8 mouse cellular contexts compared by ENCODE assay signal in genomic region chr4:136177612-136178474, GRCm38 (mm10). TPM values are rescaled to one million over a fixed set of nuclear protein-coding genes. Genes with fewer than 3 reads are reported as not detected.
DNase-seq lines count a peak whose midpoint lies in the region; ATAC-seq lines count a peak whose summit lies in the region.

No protein-coding gene starts in this region.

- H3K4me1 ChIP-seq in midbrain, embryonic 11.5 days (ENCODE audit: control insufficient read depth, insufficient read depth, low read length), result peaks cover 31% of the 10 kb centered on the region
- peaks cover 4% of the 10 kb centered on the region; the same call in 1 of the 2 replicates for H3K4me1 ChIP-seq in midbrain, embryonic 16.5 days (ENCODE audit: control insufficient read depth, insufficient read depth, low read length)
- peaks cover 76% of the 10 kb centered on the region for H3K4me1 ChIP-seq in embryonic facial prominence, embryonic 13.5 days
- H3K4me1 ChIP-seq in limb, embryonic 15.5 days, result peaks cover 72% of the 10 kb centered on the region

- peak overlapping the region; percentile 27; the same call in 1 of the 2 replicates for H3K27ac ChIP-seq in midbrain, embryonic 11.5 days (ENCODE audit: low read depth, low read length)
- no peak overlapping the region for H3K27ac ChIP-seq in midbrain, embryonic 16.5 days (ENCODE audit: low read length)
- H3K27ac ChIP-seq in embryonic facial prominence, embryonic 13.5 days, result peak overlapping the region; percentile 51
- H3K27ac ChIP-seq in limb, embryonic 15.5 days, result peak overlapping the region; percentile 33

- no peaks in the 10 kb centered on the region for H3K27me3 ChIP-seq in midbrain, embryonic 11.5 days (ENCODE audit: control insufficient read depth, insufficient read depth, low read length)
- H3K27me3 ChIP-seq in midbrain, embryonic 16.5 days (ENCODE audit: control insufficient read depth, insufficient read depth, low read depth, low read length), result peaks cover 3% of the 10 kb centered on the region; the same call in 1 of the 2 replicates
- no peaks in the 10 kb centered on the region for H3K27me3 ChIP-seq in embryonic facial prominence, embryonic 13.5 days
- H3K27me3 ChIP-seq in limb, embryonic 15.5 days, result no peaks in the 10 kb centered on the region

- no peak for ATAC-seq in midbrain, embryonic 11.5 days (ENCODE audit: low FRiP score)
- no peak for ATAC-seq in midbrain, embryonic 16.5 days
- ATAC-seq in embryonic facial prominence, embryonic 13.5 days (ENCODE audit: insufficient number of reproducible peaks, insufficient read depth, low FRiP score, low TSS enrichment, low read depth), result no peak
- ATAC-seq in limb, embryonic 15.5 days (ENCODE audit: insufficient number of reproducible peaks, low FRiP score, low TSS enrichment, low read depth), result no peak
- ATAC-seq in monocyte, adult 5-6 weeks (replicated peaks; ENCODE audit: insufficient number of reproducible peaks, low FRiP score, low TSS enrichment, poor library complexity, severe bottlenecking), result peak; percentile 10; the same call in 1 of the 2 replicates

- peak overlapping the region; percentile 17; the same call in 1 of the 2 replicates for H3K9ac ChIP-seq in midbrain, embryonic 11.5 days (ENCODE audit: low read length)
- no peak overlapping the region for H3K9ac ChIP-seq in midbrain, embryonic 16.5 days (ENCODE audit: low read depth, low read length)
- H3K9ac ChIP-seq in embryonic facial prominence, embryonic 13.5 days, result 0 out of 2 replicates have a peak overlapping the region, but pooled peaks have one; percentile 16
- no peak overlapping the region for H3K9ac ChIP-seq in limb, embryonic 15.5 days

- H3K9me3 ChIP-seq in midbrain, embryonic 11.5 days (ENCODE audit: control insufficient read depth, low read length), result no peaks in the 10 kb centered on the region
- H3K9me3 ChIP-seq in midbrain, embryonic 16.5 days (replicated peaks; ENCODE audit: control insufficient read depth, low read length, poor library complexity, severe bottlenecking), result no peaks in the 10 kb centered on the region
- H3K9me3 ChIP-seq in embryonic facial prominence, embryonic 13.5 days, result no peaks in the 10 kb centered on the region
- no peaks in the 10 kb centered on the region for H3K9me3 ChIP-seq in limb, embryonic 15.5 days

- 63% methylated on average over 11 of the region's 11 CpGs for WGBS in midbrain, embryonic 11.5 days
- 35% methylated on average over 11 of the region's 11 CpGs for WGBS in midbrain, embryonic 16.5 days
- WGBS in embryonic facial prominence, embryonic 13.5 days, result 63% methylated on average over 11 of the region's 11 CpGs
- WGBS in limb, embryonic 15.5 days, result 46% methylated on average over 11 of the region's 11 CpGs

- intact Hi-C loops in heart, postnatal 25 days (cut with DNase I), result no loop called here

- no peak for DNase-seq in midbrain, embryonic 11.5 days (ENCODE audit: low spot score, missing footprints)
- peak; percentile 45 for DNase-seq in heart, postnatal 25 days (ENCODE audit: low spot score)
- DNase-seq in right cerebral cortex, postnatal 14 days, result no peak
- no peak for DNase-seq in embryo, embryonic 9.5 days (ENCODE audit: extremely low spot score)

- no peak overlapping the region for H3K4me3 ChIP-seq in midbrain, embryonic 11.5 days (ENCODE audit: low read depth, low read length)
- H3K4me3 ChIP-seq in midbrain, embryonic 16.5 days (ENCODE audit: low read depth, low read length), result no peak overlapping the region
- H3K4me3 ChIP-seq in embryonic facial prominence, embryonic 13.5 days, result no peak overlapping the region
- H3K4me3 ChIP-seq in limb, embryonic 15.5 days, result no peak overlapping the region

- H3K4me2 ChIP-seq in midbrain, embryonic 11.5 days, result no peak overlapping the region
- H3K4me2 ChIP-seq in midbrain, embryonic 16.5 days (ENCODE audit: low read length), result no peak overlapping the region
- H3K4me2 ChIP-seq in embryonic facial prominence, embryonic 13.5 days, result peak overlapping the region; percentile 3; the same call in 1 of the 2 replicates
- H3K4me2 ChIP-seq in limb, embryonic 15.5 days, result 0 out of 2 replicates have a peak overlapping the region, but pooled peaks have one; percentile 5

- H3K36me3 ChIP-seq in midbrain, embryonic 11.5 days (ENCODE audit: control insufficient read depth, insufficient read depth, low read length), result no peaks in the 10 kb centered on the region
- H3K36me3 ChIP-seq in midbrain, embryonic 16.5 days (ENCODE audit: control insufficient read depth, insufficient read depth, low read length), result no peaks in the 10 kb centered on the region
- no peaks in the 10 kb centered on the region for H3K36me3 ChIP-seq in embryonic facial prominence, embryonic 13.5 days
- no peaks in the 10 kb centered on the region for H3K36me3 ChIP-seq in limb, embryonic 15.5 days

RNA-seq across cellular contexts. Expression of gene E2f2, which starts 5.6 kb away (rescaled TPM):
- polyA plus RNA-seq in midbrain, embryonic 11.5 days (2014; fragmentation: Nextera tagmentation; extraction: Ambion mirVana), result 6.8 and 8.0 TPM in 2 replicates
- polyA plus RNA-seq in midbrain, embryonic 16.5 days (2015; fragmentation: Nextera tagmentation; extraction: Ambion mirVana), result 1.4 and 1.6 TPM in 2 replicates
- 6.4 and 7.1 TPM in 2 replicates for polyA plus RNA-seq in embryonic facial prominence, embryonic 13.5 days (2015; fragmentation: Nextera tagmentation; extraction: Ambion mirVana)
- 1 to 10 TPM; 1.9 to 4.3 TPM for total RNA-seq in heart, postnatal 25 days (2021)
- polyA plus RNA-seq in limb, embryonic 15.5 days (2015; fragmentation: Nextera tagmentation; extraction: Ambion mirVana), result 10.0 and 14.5 TPM in 2 replicates
- total RNA-seq in monocyte, adult 5-6 weeks (2017), result 18.1 to 19.7 TPM (median 18.4 TPM) in 3 replicates

RNA-seq across cellular contexts. Expression of gene Asap3, which starts 28.3 kb away (rescaled TPM):
- 2.8 and 3.2 TPM in 2 replicates for polyA plus RNA-seq in midbrain, embryonic 11.5 days (2014; fragmentation: Nextera tagmentation; extraction: Ambion mirVana)
- 4.5 and 5.1 TPM in 2 replicates for polyA plus RNA-seq in midbrain, embryonic 16.5 days (2015; fragmentation: Nextera tagmentation; extraction: Ambion mirVana)
- 10.9 and 11.6 TPM in 2 replicates for polyA plus RNA-seq in embryonic facial prominence, embryonic 13.5 days (2015; fragmentation: Nextera tagmentation; extraction: Ambion mirVana)
- 10 to 100 TPM in 1 of 2 experiments, 1 to 10 TPM in 1; 8.7 to 11.8 TPM for total RNA-seq in heart, postnatal 25 days (2021)
- polyA plus RNA-seq in limb, embryonic 15.5 days (2015; fragmentation: Nextera tagmentation; extraction: Ambion mirVana), result 15.4 and 19.0 TPM in 2 replicates
- total RNA-seq in monocyte, adult 5-6 weeks (2017), result not detected in 3 replicates

RNA-seq across cellular contexts. Expression of gene Id3, which starts 34.5 kb away (rescaled TPM):
- polyA plus RNA-seq in midbrain, embryonic 11.5 days (2014; fragmentation: Nextera tagmentation; extraction: Ambion mirVana), result 500 and 543 TPM in 2 replicates
- 110 and 114 TPM in 2 replicates for polyA plus RNA-seq in midbrain, embryonic 16.5 days (2015; fragmentation: Nextera tagmentation; extraction: Ambion mirVana)
- 540 and 613 TPM in 2 replicates for polyA plus RNA-seq in embryonic facial prominence, embryonic 13.5 days (2015; fragmentation: Nextera tagmentation; extraction: Ambion mirVana)
- total RNA-seq in heart, postnatal 25 days (2021), result 10 to 100 TPM; 46.9 to 70.1 TPM
- polyA plus RNA-seq in limb, embryonic 15.5 days (2015; fragmentation: Nextera tagmentation; extraction: Ambion mirVana), result 488 and 490 TPM in 2 replicates
- total RNA-seq in monocyte, adult 5-6 weeks (2017), result 4.9 to 16.7 TPM (median 8.5 TPM) in 3 replicates

Comparison
In these comparisons a context has a peak if more than half of its experiments do, and no peak if none do; other contexts are left out.
1. H3K9ac ChIP-seq: peak in midbrain, embryonic 11.5 days (single experiment) and embryonic facial prominence, embryonic 13.5 days (single experiment); none in midbrain, embryonic 16.5 days (single experiment) and limb, embryonic 15.5 days (single experiment).
2. H3K4me2 ChIP-seq: peak in embryonic facial prominence, embryonic 13.5 days (single experiment) and limb, embryonic 15.5 days (single experiment); none in midbrain, embryonic 11.5 days (single experiment) and midbrain, embryonic 16.5 days (single experiment).